Mouse (Mus musculus) small intestine, adult 2 months (tissue): ENCODE data around the gene Uqcrq.

Source experiments
- CTCF ChIP-seq: fragments of 200-500 bp; IDR thresholded peaks from 2 replicates; pipeline ENCODE4 v1.5.1; 2012; ENCODE audit warnings: low read depth, mild to moderate bottlenecking, control low read depth, inconsistent platforms, low read length, moderate library complexity, mixed read lengths; ENCODE audit not compliant: insufficient replicate concordance, insufficient read length; ENCODE audit errors: extremely low read depth
- POLR2A ChIP-seq: fragments of 200-500 bp; IDR thresholded peaks from 2 replicates; pipeline ENCODE4 v1.6.1; 2012; ENCODE audit warnings: low read depth, mild to moderate bottlenecking, control low read depth, inconsistent platforms, low read length, moderate library complexity

GRCm38 (mm10) chr11:53479171-53479782 is 48.6 kb upstream of the Uqcrq start:
- TF ChIP-seq CTCF, result no peak
- TF ChIP-seq POLR2A, result no peak
